Mouse (Mus musculus) limb, embryonic 13.5 days (tissue): Measurements from ENCODE around the gene Rfx2. TPM values are rescaled to one million over a fixed set of nuclear protein-coding genes. Genes with fewer than 3 reads are reported as not detected.

ENCODE experiments used
- ATAC-seq: fragments of 200-750 bp; cut with Nextera tagmentation; 2 replicates; pipeline ENCODE4 v1.8.0; 2017; ENCODE audit warnings: low read depth, moderate number of reproducible peaks, moderate TSS enrichment; ENCODE audit not compliant: low FRiP score
- H3K27ac ChIP-seq: fragments of 300-500 bp; sonication (generic); 2 replicates; pipeline ENCODE4 v1.5.1; 2015; ENCODE audit warnings: inconsistent platforms, mild to moderate bottlenecking, moderate library complexity
- H3K27me3 ChIP-seq: fragments of 300-500 bp; sonication (generic); 2 replicates; pipeline ENCODE4 v1.6.1; 2015; ENCODE audit warnings: mild to moderate bottlenecking, inconsistent platforms
- H3K36me3 ChIP-seq: fragments of 300-500 bp; sonication (generic); 2 replicates; pipeline ENCODE4 v1.6.1; 2015; ENCODE audit warnings: inconsistent platforms, mild to moderate bottlenecking, moderate library complexity
- H3K4me1 ChIP-seq: fragments of 300-500 bp; sonication (generic); 2 replicates; pipeline ENCODE4 v1.6.1; 2015; ENCODE audit warnings: inconsistent platforms
- H3K4me2 ChIP-seq: fragments of 300-500 bp; sonication (generic); replicated peaks from 2 replicates; pipeline ENCODE4 v1.6.1; 2015; ENCODE audit warnings: inconsistent platforms, mild to moderate bottlenecking, moderate library complexity
- H3K4me3 ChIP-seq: fragments of 300-500 bp; sonication (generic); 2 replicates; pipeline ENCODE4 v1.5.1; 2015; ENCODE audit warnings: moderate library complexity, mild to moderate bottlenecking, inconsistent platforms
- H3K9ac ChIP-seq: fragments of 300-500 bp; sonication (generic); 2 replicates; pipeline ENCODE4 v1.6.1; 2015; ENCODE audit warnings: mild to moderate bottlenecking, inconsistent platforms
- H3K9me3 ChIP-seq: fragments of 300-500 bp; sonication (generic); 2 replicates; pipeline ENCODE4 v1.6.1; 2016; ENCODE audit warnings: inconsistent platforms
- WGBS: fragments of 180-500 bp; shearing (Covaris S2); methylation state at CpG from one replicate; pipeline ENCODE4 v1.1.7; 2015; 5-methylcytosine and 5-hydroxymethylcytosine counted together
- polyA plus RNA-seq: library from polyadenylated mRNA; unstranded; fragments of >200 nt; fragmentation: Nextera tagmentation; extraction: Ambion mirVana; gene quantifications from 2 replicates; pipeline ENCODE4 v1.2.1, GENCODE M21; 2015

Gene Rfx2
- polyA plus RNA-seq, 1 experiment from 2014 or later: 4.5 TPM

DNA sequence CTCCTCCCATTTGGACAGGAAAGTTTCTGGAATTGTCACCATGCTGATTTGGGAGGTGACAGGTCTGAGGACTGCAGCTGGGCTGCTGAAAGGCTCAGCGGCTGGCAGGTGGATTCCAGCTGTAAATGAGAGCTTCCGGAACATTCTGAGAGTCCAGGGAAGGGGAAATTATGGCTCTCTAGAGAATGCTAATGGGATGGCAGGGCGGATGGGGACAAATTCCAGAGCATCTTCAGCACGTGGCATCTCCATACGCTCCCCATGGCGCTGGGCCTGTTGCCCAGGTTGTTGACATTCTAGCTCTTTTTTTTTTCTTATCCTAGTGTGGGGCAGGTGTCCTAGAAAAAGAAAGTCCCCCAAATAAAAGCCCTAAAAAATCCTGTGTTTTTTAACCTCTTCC is 101.7 kb downstream of the Rfx2 start:
- Histone ChIP-seq H3K4me1 (peaks cover 42% of the 10 kb centered on the region), H3K9ac (no peak overlapping the region), H3K36me3 (peaks cover 8% of the 10 kb centered on the region; the same call in 1 of the 2 replicates), H3K27ac (no peak overlapping the region), H3K27me3 (no peaks in the 10 kb centered on the region), H3K4me3 (no peak overlapping the region), H3K9me3 (no peaks in the 10 kb centered on the region), H3K4me2 (no peak overlapping the region)
- no peak for ATAC-seq
- 38% methylated on average over 6 of the region's 6 CpGs for WGBS

DNA sequence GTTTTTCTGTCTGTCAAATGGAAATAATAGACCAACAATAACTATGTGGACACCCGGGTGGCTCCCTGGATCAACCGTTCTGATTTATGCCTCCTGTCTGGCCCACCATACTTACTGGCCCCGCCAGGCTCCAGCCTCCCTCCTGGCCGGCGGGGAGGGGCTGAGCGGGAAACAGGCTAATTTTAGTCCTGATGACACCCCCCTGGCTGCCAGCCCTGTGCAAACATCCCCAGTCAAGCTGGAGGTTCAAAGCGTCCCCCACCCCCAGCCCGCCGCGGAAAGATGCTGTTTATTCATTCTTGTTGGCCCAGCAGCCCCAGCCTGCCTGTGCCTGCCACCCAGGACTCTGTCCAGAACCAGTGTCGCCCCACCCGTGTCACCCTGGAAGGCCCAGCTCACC is 102.7 kb downstream of the Rfx2 start:
- H3K4me2 ChIP-seq: 0 out of 2 replicates have a peak overlapping the region, but pooled peaks have one; percentile 11
- no peak overlapping the region for H3K27ac ChIP-seq

DNA sequence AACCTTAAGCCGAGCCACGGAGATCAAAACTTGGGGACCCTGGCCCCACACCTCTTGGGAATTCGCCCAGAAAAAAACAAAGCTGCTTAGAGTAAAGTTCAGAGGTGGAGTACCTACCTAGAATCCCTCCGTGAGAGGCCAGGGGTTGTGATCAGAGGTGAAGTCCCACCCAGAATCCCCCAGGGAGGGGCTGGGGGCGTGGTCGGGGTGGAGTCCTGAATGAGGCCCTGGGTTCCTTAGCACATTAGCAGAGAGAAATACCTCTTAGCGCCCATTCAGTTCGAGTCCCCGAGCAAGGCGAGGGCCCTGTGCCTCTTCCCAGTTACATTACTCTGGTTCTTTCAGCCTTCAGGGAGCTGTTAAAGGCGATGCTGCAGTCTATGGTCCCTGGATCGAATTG is 103.2 kb downstream of the Rfx2 start:
- H3K4me3 ChIP-seq: no peak overlapping the region
- H3K4me2 ChIP-seq: 0 out of 2 replicates have a peak overlapping the region, but pooled peaks have one; percentile 11
- no peaks in the 10 kb centered on the region for H3K27me3 ChIP-seq
- 0 out of 2 replicates have a peak overlapping the region, but pooled peaks have one; percentile 13 for H3K9ac ChIP-seq
- ATAC-seq: no peak
- H3K36me3 ChIP-seq: peaks cover 23% of the 10 kb centered on the region
- no peaks in the 10 kb centered on the region for H3K9me3 ChIP-seq
- peaks cover 57% of the 10 kb centered on the region for H3K4me1 ChIP-seq
- peak overlapping the region; percentile 44 for H3K27ac ChIP-seq
- WGBS: 8% methylated on average over 12 of the region's 12 CpGs

More for the DNA sequence above, 102.7 kb downstream of the Rfx2 start:
- Histone ChIP-seq H3K36me3 (peaks cover 18% of the 10 kb centered on the region), H3K4me3 (no peak overlapping the region), H3K9me3 (no peaks in the 10 kb centered on the region), H3K9ac (0 out of 2 replicates have a peak overlapping the region, but pooled peaks have one; percentile 1), H3K27me3 (no peaks in the 10 kb centered on the region), H3K4me1 (peaks cover 53% of the 10 kb centered on the region)
- 14% methylated on average over 12 of the region's 12 CpGs for WGBS
- ATAC-seq: no peak

DNA sequence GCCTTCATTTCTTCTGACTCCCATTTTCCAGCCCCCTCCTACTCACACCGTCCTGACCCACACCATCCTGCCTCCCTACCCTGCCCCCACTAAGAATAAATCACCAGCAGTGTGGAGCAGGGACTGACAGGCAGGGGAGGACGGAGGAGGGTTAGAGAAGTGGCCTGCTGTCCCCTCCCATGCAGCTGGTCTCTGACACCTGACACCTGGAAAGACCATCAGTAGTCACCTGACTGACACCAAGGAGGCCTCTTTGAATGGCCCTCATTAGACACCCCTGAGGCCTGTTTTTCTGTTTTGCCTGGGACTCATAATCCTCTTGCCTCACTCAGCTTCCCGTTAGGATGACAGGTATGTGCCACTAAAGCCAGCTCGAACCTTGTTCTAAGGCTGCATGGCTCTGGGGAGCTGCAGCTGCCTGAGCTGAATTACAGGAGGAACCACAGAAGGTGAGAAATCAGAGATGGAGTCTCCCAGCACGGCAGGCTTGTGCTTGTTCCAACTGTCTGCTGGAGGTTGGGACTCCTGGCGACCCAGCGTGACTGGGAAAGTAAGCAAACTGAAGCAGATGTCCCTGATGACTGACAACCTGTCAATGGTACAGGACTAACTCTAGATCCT is 103.7 kb downstream of the Rfx2 start:
- peaks cover 28% of the 10 kb centered on the region for H3K36me3 ChIP-seq
- H3K4me3 ChIP-seq: no peak overlapping the region
- WGBS: 3% methylated on average over 7 of the region's 7 CpGs
- H3K9ac ChIP-seq: peak overlapping the region; percentile 21; the same call in 1 of the 2 replicates
- ATAC-seq: 0 out of 2 replicates have a peak, but pooled peaks have one; percentile 13
- H3K9me3 ChIP-seq: no peaks in the 10 kb centered on the region
- H3K27me3 ChIP-seq: no peaks in the 10 kb centered on the region
- H3K27ac ChIP-seq: peak overlapping the region; percentile 44
- H3K4me1 ChIP-seq: peaks cover 63% of the 10 kb centered on the region
- peak overlapping the region; percentile 2; the same call in 1 of the 2 replicates for H3K4me2 ChIP-seq

Other genes starting within 250 kb of the Rfx2 start
- 85.2 and 91.4 TPM in 2 replicates for gene Safb2, start 246.4 kb downstream of the Rfx2 start, polyA plus RNA-seq
- gene Safb, start 246.2 kb downstream of the Rfx2 start, polyA plus RNA-seq: 113 and 121 TPM in 2 replicates
- 226 and 230 TPM in 2 replicates for gene 2410015M20Rik, start 221.2 kb downstream of the Rfx2 start, polyA plus RNA-seq
- gene Rpl36, start 217.6 kb downstream of the Rfx2 start, polyA plus RNA-seq: 1,714 and 1,755 TPM in 2 replicates
- gene Lonp1, start 204.1 kb downstream of the Rfx2 start, polyA plus RNA-seq: 50.7 and 53.2 TPM in 2 replicates
- 0.54 and 0.92 TPM in 2 replicates for gene Catsperd, start 202.9 kb downstream of the Rfx2 start, polyA plus RNA-seq
- gene Ranbp3, start 157.7 kb downstream of the Rfx2 start, polyA plus RNA-seq: 102 and 105 TPM in 2 replicates
- 431 and 434 TPM in 2 replicates for gene Ndufa11, start 113.2 kb downstream of the Rfx2 start, polyA plus RNA-seq
- gene Vmac, start 113.0 kb downstream of the Rfx2 start, polyA plus RNA-seq: 20.2 and 21.3 TPM in 2 replicates
- gene Nrtn, start 73.5 kb downstream of the Rfx2 start, polyA plus RNA-seq: 14.1 TPM in 2 replicates
- 47.7 and 50.5 TPM in 2 replicates for gene Dus3l, start 66.3 kb downstream of the Rfx2 start, polyA plus RNA-seq
- gene Prr22, start 60.8 kb downstream of the Rfx2 start, polyA plus RNA-seq: 1.4 and 1.5 TPM in 2 replicates
- gene Acsbg2, start 43.4 kb upstream of the Rfx2 start, polyA plus RNA-seq: not detected in 2 replicates
- 0.29 and 0.47 TPM in 2 replicates for gene 1700061G19Rik, start 44.5 kb upstream of the Rfx2 start, polyA plus RNA-seq
- 63.3 and 74.1 TPM in 2 replicates for gene Mllt1, start 104.4 kb upstream of the Rfx2 start, polyA plus RNA-seq
- not detected in 2 replicates for gene Acer1, start 151.1 kb upstream of the Rfx2 start, polyA plus RNA-seq
- 157 and 163 TPM in 2 replicates for gene Clpp, start 159.3 kb upstream of the Rfx2 start, polyA plus RNA-seq
- 41.7 and 44.4 TPM in 2 replicates for gene Alkbh7, start 166.3 kb upstream of the Rfx2 start, polyA plus RNA-seq
- not detected in 2 replicates for gene Pspn, start 169.0 kb upstream of the Rfx2 start, polyA plus RNA-seq
- gene Gtf2f1, start 180.3 kb upstream of the Rfx2 start, polyA plus RNA-seq: 61.0 and 61.5 TPM in 2 replicates
- 0.32 TPM in 1 of 2 replicates, not detected in the other for gene Gm17949, start 180.5 kb upstream of the Rfx2 start, polyA plus RNA-seq
- gene Khsrp, start 200.5 kb upstream of the Rfx2 start, polyA plus RNA-seq: 46.0 and 46.3 TPM in 2 replicates
- not detected in 2 replicates for gene Slc25a41, start 210.6 kb upstream of the Rfx2 start, polyA plus RNA-seq
- gene Crb3, start 228.1 kb upstream of the Rfx2 start, polyA plus RNA-seq: 1.7 and 2.9 TPM in 2 replicates
- gene Slc25a23, start 228.8 kb upstream of the Rfx2 start, polyA plus RNA-seq: 5.5 and 6.5 TPM in 2 replicates
- 1.1 TPM in 2 replicates for gene Dennd1c, start 247.5 kb upstream of the Rfx2 start, polyA plus RNA-seq